Mouse (Mus musculus) spleen, adult 2 months (tissue): ENCODE measurements around the gene Grip1. TPM values are rescaled to one million over a fixed set of nuclear protein-coding genes. Genes with fewer than 3 reads are reported as not detected.

Experiments used
- DNase-seq, 2 experiments: peaks; one replicate each; pipeline versions ENCODE4 v3.0.0 to v3.0.0-alpha.2; 2012 to 2021; ENCODE audit warnings: low spot score in 2 of 2, low read depth in 1 of 2
- H3K27ac ChIP-seq: fragments of 200-500 bp; 2 replicates; pipeline ENCODE4 v1.5.1; 2012; ENCODE audit warnings: low read length, inconsistent platforms; ENCODE audit not compliant: insufficient read depth
- H3K27me3 ChIP-seq: fragments of 200-500 bp; 2 replicates; pipeline ENCODE4 v1.6.1; 2012; ENCODE audit warnings: mild to moderate bottlenecking, moderate library complexity, low read length, inconsistent platforms; ENCODE audit not compliant: control insufficient read depth, insufficient read depth
- H3K36me3 ChIP-seq: fragments of 200-500 bp; 2 replicates; pipeline ENCODE4 v1.6.1; 2012; ENCODE audit warnings: mild to moderate bottlenecking, low read length, inconsistent platforms; ENCODE audit not compliant: control insufficient read depth, insufficient read depth
- H3K4me1 ChIP-seq: fragments of 200-500 bp; 2 replicates; pipeline ENCODE4 v1.6.1; 2011; ENCODE audit warnings: inconsistent platforms; ENCODE audit not compliant: control insufficient read depth, insufficient read depth, insufficient read length
- H3K4me3 ChIP-seq: fragments of 200-500 bp; 2 replicates; pipeline ENCODE4 v1.5.1; 2011; ENCODE audit warnings: mild to moderate bottlenecking, inconsistent platforms; ENCODE audit not compliant: insufficient read depth, insufficient read length; ENCODE audit errors: extremely low read depth
- CTCF ChIP-seq: fragments of 200-500 bp; IDR thresholded peaks from 2 replicates; pipeline ENCODE4 v1.5.1; 2011; ENCODE audit warnings: mild to moderate bottlenecking, inconsistent platforms; ENCODE audit not compliant: insufficient read depth, insufficient read length, insufficient replicate concordance; ENCODE audit errors: extremely low read depth
- POLR2A ChIP-seq: fragments of 200-500 bp; IDR thresholded peaks from 2 replicates; pipeline ENCODE4 v1.6.1; 2011; ENCODE audit warnings: low read depth, low read length, inconsistent platforms
- WGBS: fragments of 180-500 bp; shearing (Covaris S2); methylation state at CpG from one replicate; pipeline ENCODE4 v1.1.7; 2018; 5-methylcytosine and 5-hydroxymethylcytosine counted together
- polyA plus RNA-seq: library from polyadenylated mRNA; depleted of rRNA; stranded (reverse); fragments of >200 nt; gene quantifications from 2 replicates; pipeline ENCODE4 v1.2.3, GENCODE M21; 2012

Grip1 gene
- polyA plus RNA-seq, 1 experiment, result not detected

DNA sequence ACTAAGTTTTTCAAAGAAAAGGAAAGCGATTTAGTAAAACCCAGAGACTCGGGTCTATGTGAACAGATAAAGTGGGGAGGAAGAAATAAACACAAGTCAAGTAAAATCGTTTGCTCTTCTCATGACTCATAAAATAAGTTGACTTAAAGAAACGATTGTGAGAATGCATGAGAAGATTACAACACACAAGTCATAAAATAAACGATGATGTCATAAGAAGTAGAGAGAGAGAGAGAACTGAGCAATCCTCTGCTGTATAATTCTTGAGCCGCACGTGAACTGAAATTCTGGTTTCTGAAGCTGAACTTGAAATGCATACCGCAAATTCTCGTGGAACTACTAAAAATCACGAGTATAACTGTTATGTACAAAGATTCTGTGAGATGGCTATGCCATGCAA is 95.1 kb downstream of the Grip1 start:
- TF ChIP-seq CTCF (no peak), POLR2A (no peak)

DNA sequence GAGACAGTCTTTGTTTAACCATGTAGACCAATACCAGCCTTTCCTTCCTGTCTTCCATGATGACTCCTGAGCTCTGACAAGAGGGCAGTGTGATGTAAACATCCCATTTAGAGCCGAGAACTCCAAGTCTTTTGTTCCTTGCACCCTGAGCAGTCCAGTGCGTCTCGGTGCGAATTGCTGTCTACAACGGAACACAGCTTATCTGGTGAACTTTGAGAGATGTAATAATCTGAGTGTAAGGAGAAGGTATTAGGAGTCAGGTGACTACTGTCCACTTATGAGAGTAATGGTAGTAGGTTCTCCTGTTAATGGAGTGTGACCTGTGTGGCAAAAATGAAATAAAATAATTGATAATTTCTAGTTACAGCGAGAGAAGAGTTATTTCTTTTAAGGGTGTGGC is 97.0 kb downstream of the Grip1 start:
- no peaks in the 10 kb centered on the region for H3K36me3 ChIP-seq
- no peak for DNase-seq
- WGBS, result 81% methylated on average over 6 of the region's 6 CpGs
- H3K4me3 ChIP-seq, result no peak overlapping the region
- H3K27ac ChIP-seq, result no peak overlapping the region
- H3K4me1 ChIP-seq, result no peaks in the 10 kb centered on the region
- TF ChIP-seq POLR2A (no peak), CTCF (no peak)
- H3K27me3 ChIP-seq, result no peaks in the 10 kb centered on the region

More for the DNA sequence above, 95.1 kb downstream of the Grip1 start:
- no peak for DNase-seq
- Histone ChIP-seq H3K27ac (no peak overlapping the region), H3K27me3 (no peaks in the 10 kb centered on the region), H3K36me3 (no peaks in the 10 kb centered on the region), H3K4me1 (no peaks in the 10 kb centered on the region), H3K4me3 (no peak overlapping the region)
- WGBS, result 86% methylated on average over 10 of the region's 10 CpGs

GRCm38 (mm10) chr10:119556346-119556745 is 102.7 kb downstream of the Grip1 start:
- H3K27me3 ChIP-seq, result no peaks in the 10 kb centered on the region
- WGBS, result 90% methylated on average over 7 of the region's 7 CpGs

GRCm38 (mm10) chr10:119558432-119558831 is 104.8 kb downstream of the Grip1 start:
- Histone ChIP-seq H3K36me3 (no peaks in the 10 kb centered on the region), H3K4me3 (no peak overlapping the region), H3K4me1 (no peaks in the 10 kb centered on the region), H3K27ac (no peak overlapping the region), H3K27me3 (no peaks in the 10 kb centered on the region)
- WGBS, result 89% methylated on average over 7 of the region's 7 CpGs
- no peak for DNase-seq
- TF ChIP-seq CTCF (no peak), POLR2A (no peak)

More at GRCm38 (mm10) chr10:119556346-119556745, 102.7 kb downstream of the Grip1 start:
- Histone ChIP-seq H3K27ac (no peak overlapping the region), H3K36me3 (no peaks in the 10 kb centered on the region), H3K4me3 (no peak overlapping the region), H3K4me1 (no peaks in the 10 kb centered on the region)
- no peak for TF ChIP-seq CTCF
- no peak for TF ChIP-seq POLR2A
- DNase-seq, result no peak

DNA sequence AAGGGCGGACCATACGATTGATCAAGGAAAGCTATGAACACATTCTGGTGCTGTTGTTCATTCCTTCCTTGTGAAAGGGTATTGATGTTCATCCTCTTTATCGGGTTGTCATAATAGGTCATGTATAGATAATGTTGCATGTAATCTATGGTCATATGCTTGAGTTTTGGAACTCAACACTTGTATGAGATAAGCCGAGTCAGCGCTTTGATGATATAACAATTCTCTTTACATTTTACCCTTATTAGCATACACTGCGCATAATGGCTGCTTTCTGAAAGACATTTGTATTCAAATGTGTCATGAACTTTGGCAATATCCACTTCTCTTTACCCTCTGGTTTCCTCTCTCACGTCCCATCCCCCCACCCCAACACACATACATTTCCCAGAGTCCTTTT is 111.2 kb downstream of the Grip1 start:
- TF ChIP-seq POLR2A, result no peak
- TF ChIP-seq CTCF, result no peak
- Histone ChIP-seq H3K27ac (no peak overlapping the region), H3K4me3 (no peak overlapping the region), H3K4me1 (no peaks in the 10 kb centered on the region), H3K27me3 (no peaks in the 10 kb centered on the region), H3K36me3 (no peaks in the 10 kb centered on the region)
- DNase-seq, result no peak
- WGBS, result 95% methylated on average over 7 of the region's 7 CpGs

- Histone ChIP-seq H3K4me1 (no peaks in the 10 kb centered on the region), H3K27me3 (no peaks in the 10 kb centered on the region), H3K27ac (no peak overlapping the region), H3K36me3 (no peaks in the 10 kb centered on the region), H3K4me3 (no peak overlapping the region)
- no peak for DNase-seq
- WGBS, result 54% methylated on average over 9 of the region's 9 CpGs
- TF ChIP-seq POLR2A (no peak), CTCF (no peak)
Observed at GRCm38 (mm10) chr10:119573134-119573533, 119.5 kb downstream of the Grip1 start.

DNA sequence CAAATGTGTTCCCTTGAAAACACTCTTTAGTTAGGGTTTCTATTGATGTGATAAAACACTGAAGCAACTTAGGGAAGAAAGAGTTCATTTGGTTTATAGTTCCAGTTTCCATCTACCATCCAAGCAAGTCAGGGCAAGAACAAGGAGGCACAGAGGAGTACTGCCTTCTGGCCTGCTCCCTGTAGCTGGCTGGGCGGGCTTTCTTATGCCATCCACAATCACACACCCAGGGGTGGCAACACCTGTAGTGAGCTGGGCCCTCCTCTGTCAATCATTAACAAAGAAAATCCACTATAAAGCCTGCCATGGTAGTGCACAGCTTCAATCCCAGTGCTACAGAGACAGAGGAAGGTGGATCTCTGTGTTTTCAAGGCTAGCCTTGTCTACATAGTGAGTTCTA is 122.2 kb downstream of the Grip1 start:
- H3K27ac ChIP-seq, result no peak overlapping the region
- no peak for TF ChIP-seq CTCF
- TF ChIP-seq POLR2A, result no peak
- no peaks in the 10 kb centered on the region for H3K4me1 ChIP-seq
- no peak for DNase-seq
- no peak overlapping the region for H3K4me3 ChIP-seq
- H3K27me3 ChIP-seq, result no peaks in the 10 kb centered on the region
- whole genome bisulfite sequencing, result 93% methylated on average over 1 of the region's 1 CpGs
- no peaks in the 10 kb centered on the region for H3K36me3 ChIP-seq

DNA sequence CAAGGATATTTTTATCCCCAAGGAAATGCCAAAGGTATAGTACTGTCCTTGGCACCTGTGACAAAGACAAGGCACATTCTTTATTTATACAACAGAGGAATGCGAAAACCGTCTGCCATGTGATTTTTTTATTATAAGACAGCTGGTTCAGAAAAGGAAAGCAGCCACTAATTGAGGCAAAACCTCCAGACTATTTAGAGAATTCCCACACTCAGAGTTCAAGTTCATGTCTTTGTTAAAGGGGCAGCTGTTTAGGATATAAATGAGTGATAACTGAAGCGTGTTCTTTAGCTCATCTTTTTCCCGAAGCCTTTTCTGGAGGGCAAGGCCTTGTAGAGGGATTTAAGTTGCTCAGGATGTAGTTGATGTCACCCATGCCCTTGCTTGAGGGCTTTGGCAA is 126.4 kb downstream of the Grip1 start:
- Histone ChIP-seq H3K4me1 (no peaks in the 10 kb centered on the region), H3K4me3 (no peak overlapping the region), H3K36me3 (no peaks in the 10 kb centered on the region), H3K27ac (no peak overlapping the region), H3K27me3 (no peaks in the 10 kb centered on the region)
- WGBS, result 83% methylated on average over 4 of the region's 4 CpGs
- DNase-seq, result no peak
- TF ChIP-seq CTCF (no peak), POLR2A (no peak)
